Mouse (Mus musculus) lung, postnatal 14 days (tissue): Measurements from ENCODE around the gene Bicdl1.

Source experiments
- DNase-seq: peaks from one replicate; pipeline ENCODE4 v3.0.0; 2021

Gene Bicdl1

GRCm38 (mm10) chr5:115666366-115667065, 64.9 kb downstream of the Bicdl1 start:
- no peak for DNase-seq

DNA sequence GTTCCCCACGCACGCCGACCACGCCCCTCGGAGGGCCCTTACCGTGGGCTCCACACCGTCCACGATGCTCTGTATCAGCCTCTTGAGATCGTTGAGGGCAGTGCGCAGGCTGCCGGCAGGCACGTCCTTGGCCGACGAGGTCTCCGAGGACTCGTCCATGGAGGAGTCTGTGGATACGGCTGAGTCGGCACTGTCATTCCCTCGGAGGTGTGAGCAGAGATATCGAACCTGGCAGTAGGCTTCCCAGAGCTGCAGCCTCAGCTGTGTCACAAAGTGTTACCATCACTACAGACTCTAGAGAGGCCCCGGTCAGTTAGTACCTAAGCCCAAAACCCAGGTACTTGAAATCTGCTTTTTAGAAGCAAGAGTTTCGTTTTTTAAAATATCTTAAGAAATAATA, 68.8 kb downstream of the Bicdl1 start:
- DNase-seq: peak; percentile 19

DNA sequence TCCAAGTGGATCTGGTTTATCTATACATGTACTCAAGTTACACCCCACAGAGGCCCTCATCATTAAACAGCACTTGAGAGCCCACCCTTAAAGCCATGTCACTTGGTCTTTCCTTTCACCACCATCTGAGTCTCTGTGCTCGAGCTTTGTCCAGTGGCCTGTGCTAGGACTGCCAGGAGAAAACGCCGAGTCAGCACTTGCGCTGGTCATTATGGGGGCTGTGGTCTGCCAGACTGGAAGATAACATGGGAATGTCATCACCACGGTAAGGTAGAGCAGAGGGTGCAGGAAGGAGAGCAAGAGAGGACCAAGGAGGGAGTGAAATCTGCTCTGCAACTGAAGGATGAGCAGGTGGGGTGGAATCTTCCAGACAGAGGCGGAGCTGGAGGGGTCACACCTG, 73.1 kb downstream of the Bicdl1 start:
- no peak for DNase-seq

DNA sequence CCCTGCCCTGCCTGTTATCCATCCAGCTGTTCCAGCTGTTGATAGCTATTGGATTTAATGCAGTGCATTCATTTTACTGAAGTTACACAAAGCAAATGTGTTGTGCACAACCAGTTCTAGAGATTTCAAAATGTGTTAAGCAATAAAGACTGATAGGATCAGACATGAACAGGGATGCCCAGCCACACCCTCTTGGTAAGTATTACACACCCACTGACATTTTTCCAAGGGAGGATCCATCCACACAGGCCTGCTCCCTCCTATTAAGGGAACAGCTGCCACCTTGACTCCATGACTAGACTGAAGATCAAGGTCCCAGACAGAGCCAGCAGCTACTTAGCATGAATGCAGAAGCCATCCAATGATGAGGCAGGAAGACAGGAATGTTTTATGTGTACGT, 74.2 kb downstream of the Bicdl1 start:
- no peak for DNase-seq

GRCm38 (mm10) chr5:115656677-115657076, 74.7 kb downstream of the Bicdl1 start:
- DNase-seq: no peak

GRCm38 (mm10) chr5:115653776-115654175, 77.6 kb downstream of the Bicdl1 start:
- DNase-seq: no peak

GRCm38 (mm10) chr5:115652681-115653575, 78.5 kb downstream of the Bicdl1 start:
- DNase-seq: peak; percentile 100

DNA sequence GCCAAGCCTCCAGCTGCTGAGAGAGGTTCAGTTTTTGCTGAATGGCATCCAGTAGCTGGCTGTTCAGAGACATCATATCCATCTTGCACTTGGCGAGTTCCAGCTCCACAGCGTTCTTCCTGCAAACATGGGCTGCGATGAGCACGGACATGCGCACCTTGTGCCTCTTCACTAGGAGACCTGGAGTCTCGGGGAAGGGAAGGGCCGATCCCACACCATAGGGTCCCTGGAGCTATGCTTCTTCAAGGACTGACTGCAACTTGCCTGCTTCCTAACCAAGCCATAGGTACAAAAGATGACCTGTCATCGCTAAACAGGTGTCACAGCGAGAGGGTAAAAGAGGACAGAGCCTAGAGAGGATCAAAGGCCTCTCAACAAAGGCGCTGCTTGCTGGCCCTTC, 79.6 kb downstream of the Bicdl1 start:
- DNase-seq: no peak

DNA sequence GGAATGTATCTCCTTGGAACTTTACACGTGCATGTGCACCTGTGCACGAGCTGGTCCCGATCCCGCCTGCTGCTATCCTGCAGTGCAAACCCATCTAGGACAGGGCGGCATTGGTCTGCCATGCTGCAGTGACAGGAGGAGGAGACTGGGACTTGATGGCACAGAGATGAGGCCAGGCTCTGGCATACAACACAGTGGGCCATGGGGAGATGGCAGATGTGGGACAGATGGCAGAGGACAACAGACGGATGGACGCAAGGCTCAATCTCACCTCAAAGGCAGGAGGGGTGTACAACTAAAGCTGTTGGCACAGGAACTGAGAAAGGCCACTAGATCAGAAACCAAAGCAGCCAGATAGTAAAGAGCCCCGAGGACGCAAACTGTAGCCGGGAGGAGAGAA, 80.5 kb downstream of the Bicdl1 start:
- no peak for DNase-seq

DNA sequence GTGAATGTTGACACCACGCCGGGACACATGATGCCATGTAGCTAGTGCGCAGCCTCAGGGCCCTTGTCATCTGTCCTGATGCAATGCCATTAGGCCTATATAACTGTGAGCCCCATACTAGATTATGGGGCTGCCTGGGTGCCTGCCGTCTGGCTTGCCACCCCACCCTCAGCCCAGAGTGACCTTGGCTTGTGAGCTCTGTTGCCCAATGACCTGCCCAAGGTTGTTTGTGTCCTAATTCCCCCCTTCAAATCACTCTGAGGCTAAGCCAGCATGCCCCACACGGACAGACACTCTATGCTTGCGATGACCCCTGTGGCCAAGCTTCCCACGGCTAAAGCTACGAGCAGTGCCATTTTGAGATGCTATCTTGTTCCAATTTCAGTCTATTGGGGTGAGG, 81.7 kb downstream of the Bicdl1 start:
- DNase-seq: no peak

- no peak for DNase-seq
These were observed 82.5 kb downstream of the Bicdl1 start for GRCm38 (mm10) chr5:115648876-115649275.

DNA sequence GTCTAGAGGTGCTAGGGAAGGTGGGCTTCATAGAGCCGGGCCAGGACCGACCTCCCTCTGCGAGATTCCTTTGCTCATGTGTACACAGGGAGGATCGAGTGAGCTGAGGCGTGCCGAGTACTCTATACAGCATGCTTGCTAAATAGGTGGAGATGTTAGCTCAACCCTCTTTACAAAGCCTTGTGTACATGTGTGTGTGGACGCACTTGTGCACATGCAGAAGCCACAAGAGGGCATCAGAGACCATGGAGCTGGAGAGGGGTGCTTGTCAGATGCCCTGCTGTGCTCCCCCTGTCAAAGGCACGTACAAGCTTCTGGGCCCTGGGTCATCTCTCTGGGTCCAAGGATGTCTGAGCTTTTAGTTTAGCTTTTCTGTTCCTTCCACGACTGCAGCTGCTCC, 87.2 kb downstream of the Bicdl1 start:
- DNase-seq: no peak

DNA sequence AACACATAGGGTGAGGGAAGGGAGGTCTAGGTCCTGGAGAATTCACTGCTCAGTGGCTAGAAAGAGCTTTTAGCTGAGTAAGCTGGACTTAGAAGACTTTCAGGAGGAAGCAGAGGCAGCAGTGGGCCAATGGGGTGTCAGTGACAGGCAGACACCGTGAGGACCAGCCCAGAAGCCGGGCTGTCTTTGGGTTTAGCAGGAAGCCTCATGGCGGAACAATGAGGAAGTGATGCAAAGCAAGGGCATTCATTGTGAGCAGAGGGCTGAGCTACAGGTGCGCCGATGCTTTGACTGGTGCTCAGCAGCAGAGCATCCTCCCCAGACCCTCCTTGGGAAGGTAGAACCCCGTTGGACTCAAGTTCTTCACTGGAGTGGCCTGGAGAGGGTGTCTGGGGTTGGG, 95.9 kb downstream of the Bicdl1 start:
- no peak for DNase-seq

DNA sequence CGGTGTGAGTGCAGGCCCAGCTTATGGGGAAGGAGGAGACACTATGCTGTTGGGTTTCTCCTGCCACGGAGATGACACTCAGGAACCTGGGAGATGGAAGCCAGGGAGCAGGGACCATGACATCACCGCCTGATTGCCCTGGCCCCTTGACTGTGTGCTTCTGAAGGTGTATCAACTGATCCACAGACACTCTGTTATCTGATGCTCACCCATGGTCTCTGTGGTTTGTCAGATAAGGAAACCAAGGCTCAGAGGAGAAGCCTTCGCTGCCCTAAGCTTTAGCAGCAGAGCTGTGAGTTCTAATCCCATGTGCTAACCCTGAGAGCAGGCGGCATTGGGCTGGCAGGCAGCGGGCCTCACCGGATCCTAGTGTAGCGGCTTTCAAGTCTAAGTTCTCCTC, 97.4 kb downstream of the Bicdl1 start:
- no peak for DNase-seq

DNA sequence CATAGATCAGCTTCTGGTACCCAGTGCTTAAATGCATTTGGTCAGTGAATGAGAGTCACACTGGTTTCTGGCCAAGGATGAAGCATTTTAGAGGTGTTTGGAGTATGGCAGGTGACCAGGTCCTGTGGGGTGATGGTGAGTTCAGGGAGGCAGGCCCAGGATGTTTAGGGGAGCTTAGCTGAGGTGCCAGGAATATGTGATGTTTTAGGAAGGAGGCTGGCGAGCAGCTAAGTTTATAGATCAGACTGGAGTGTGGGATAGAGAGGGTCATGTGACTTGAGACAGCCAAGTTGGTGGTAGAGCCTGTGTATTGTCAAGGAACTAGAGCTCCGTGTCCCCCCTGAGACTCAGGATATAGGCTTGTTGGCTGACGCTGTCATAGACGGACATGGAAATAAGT, 98.4 kb downstream of the Bicdl1 start:
- DNase-seq: no peak

GRCm38 (mm10) chr5:115632358-115632714, 99.1 kb downstream of the Bicdl1 start:
- peak; percentile 22 for DNase-seq

DNA sequence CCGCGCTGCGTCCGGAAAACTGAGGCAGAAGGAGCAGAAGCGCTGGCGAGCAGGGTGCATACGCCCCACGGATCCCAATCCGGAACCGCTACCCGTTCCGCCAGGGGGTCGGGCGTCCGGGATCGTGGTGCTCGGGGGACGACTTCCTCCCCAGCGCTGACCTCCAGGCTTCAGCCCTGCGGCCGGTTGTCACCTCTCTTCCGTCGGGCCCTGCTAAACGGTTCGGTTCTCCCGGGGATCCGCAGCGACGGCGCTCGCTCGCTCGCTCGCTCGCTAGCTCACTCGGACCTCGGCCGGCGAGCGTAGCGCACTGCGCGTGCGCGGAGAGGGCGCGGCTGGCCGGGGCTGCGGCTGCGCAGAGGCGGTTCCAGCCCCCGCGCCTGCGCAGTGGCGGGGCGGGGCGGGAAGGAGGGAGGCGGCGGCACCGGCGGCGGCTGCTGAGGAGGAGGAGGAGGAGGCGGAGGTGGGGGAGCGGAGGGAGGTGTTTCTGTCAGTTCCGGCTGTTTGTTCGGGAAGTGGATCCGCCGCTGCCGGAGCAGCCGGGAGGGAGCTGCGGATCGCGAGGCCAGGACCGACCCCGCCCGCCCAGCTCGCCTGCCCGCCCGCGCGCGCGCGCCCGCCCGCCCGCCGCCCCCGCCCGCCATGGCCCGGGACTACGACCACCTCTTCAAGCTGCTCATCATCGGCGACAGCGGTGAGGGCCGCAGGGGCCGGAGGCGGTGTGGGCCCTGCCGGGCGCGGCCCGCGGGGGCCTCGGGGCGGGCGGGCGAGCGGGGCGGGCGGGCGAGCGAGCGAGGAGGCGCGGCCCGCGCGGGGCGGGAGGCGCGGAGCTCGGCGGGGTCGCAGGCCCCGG, 99.7 kb downstream of the Bicdl1 start, which contains the start of gene Rab35:
Gene Rab35, plus strand, starts transcription at position 404 of the 853 bp plus-strand sequence.
- DNase-seq: peak; percentile 95

GRCm38 (mm10) chr5:115630291-115630690, 101.1 kb downstream of the Bicdl1 start:
- DNase-seq: no peak

DNA sequence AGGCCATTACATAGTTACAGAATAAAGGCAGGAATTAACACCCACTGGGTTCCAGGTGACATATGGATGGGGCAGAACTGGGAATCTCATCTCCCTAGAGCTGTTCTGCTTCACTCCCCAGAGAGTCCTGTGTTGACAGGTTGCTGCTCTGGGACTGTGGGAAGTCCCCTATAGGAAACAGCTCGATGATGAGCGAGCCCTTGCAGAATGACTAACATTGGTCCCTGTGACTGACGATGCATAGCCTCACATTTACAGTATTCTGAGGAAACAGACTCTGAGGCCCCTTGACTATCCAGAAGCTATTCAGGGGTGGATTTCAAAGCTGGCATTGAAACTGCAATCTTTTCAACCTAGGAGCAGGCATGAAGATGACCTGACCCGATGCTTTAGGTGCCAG, 101.7 kb downstream of the Bicdl1 start:
- no peak for DNase-seq

GRCm38 (mm10) chr5:115628083-115628482, 103.3 kb downstream of the Bicdl1 start:
- DNase-seq: no peak

- no peak for DNase-seq
These were observed 105.1 kb downstream of the Bicdl1 start for GRCm38 (mm10) chr5:115626237-115626886.

GRCm38 (mm10) chr5:115623694-115624440, 107.6 kb downstream of the Bicdl1 start:
- DNase-seq: no peak
